Mouse (Mus musculus): ENCODE results near the gene Ttc28. TPM values are rescaled to one million over a fixed set of nuclear protein-coding genes. Genes with fewer than 3 reads are reported as not detected.

Ttc28 gene
- total and polyA plus RNA-seq, 3 experiments: 0.21 to 0.89 (median 0.28) TPM

- dilution Hi-C loops (cut with MboI; ENCODE audit: extremely low pct_ligation_motif_present, extremely low pct_unique_long_range_greater_than_20kb, low sequenced_read_pairs) (no loop called here), in situ Hi-C loops (cut with MboI; ENCODE audit: low pct_ligation_motif_present, low pct_unique_long_range_greater_than_20kb, low sequenced_read_pairs) (no loop called here)
- Histone ChIP-seq H3K27me3 (replicated peaks) (no peaks in the 10 kb centered on the region), H3K27ac (ENCODE audit: insufficient read depth, low read depth) (no peak overlapping the region), H3K4me2 (ENCODE audit: insufficient read depth, low read depth, poor library complexity, severe bottlenecking) (no peak overlapping the region), H3K4me1 (ENCODE audit: control insufficient read depth in 1 of 2, insufficient read depth in 2 of 2) (peaks cover 7 to 8% of the 10 kb centered on the region in 2 experiments), H3K4me3 (replicated peaks in 1 of 3; ENCODE audit: low read depth in 2 of 3, low read length in 2 of 3, poor library complexity in 1 of 3) (no peak overlapping the region), H3K36me3 (replicated peaks in 1 of 2; ENCODE audit: control insufficient read depth in 1 of 2, insufficient read depth in 1 of 2, low read length in 1 of 2) (no peaks in the 10 kb centered on the region), H3K79me2 (replicated peaks; ENCODE audit: control insufficient read depth, extremely low read depth, insufficient read depth, poor library complexity, severe bottlenecking) (no peaks in the 10 kb centered on the region), H3K9me3 (replicated peaks; ENCODE audit: low read length) (peaks cover 3% of the 10 kb centered on the region), H3K9ac (ENCODE audit: insufficient read depth, low read depth) (no peak overlapping the region)
- DNase-seq (ENCODE audit: extremely low read depth): no peak
- TF ChIP-seq IRF4 (IDR thresholded peaks at IDR 0.05; ENCODE audit: low read depth, low read length) (no peak), HCFC1 (IDR thresholded peaks at IDR 0.05; ENCODE audit: low read depth, low read length) (no peak), MXI1 (IDR thresholded peaks at IDR 0.05; ENCODE audit: low read depth, low read length) (no peak), NRF1 (IDR thresholded peaks at IDR 0.05; ENCODE audit: low read depth, low read length) (no peak), UBTF (IDR thresholded peaks at IDR 0.05; ENCODE audit: low read depth, low read length) (no peak), POLR2A (IDR thresholded peaks at IDR 0.05; ENCODE audit: low read depth, low read length) (no peak), TCF12 (IDR thresholded peaks at IDR 0.05; ENCODE audit: low read depth, low read length) (no peak), ZNF384 (IDR thresholded peaks at IDR 0.05; ENCODE audit: low read depth, low read length) (no peak), MAX (IDR thresholded peaks at IDR 0.05; ENCODE audit: low read length) (no peak), CHD1 (IDR thresholded peaks at IDR 0.05; ENCODE audit: low read depth, low read length) (no peak), CTCF (conservative IDR thresholded peaks at IDR 0.05 in 1 of 2, IDR thresholded peaks at IDR 0.05 in 1 of 2; ENCODE audit: low read depth in 2 of 2, low read length in 2 of 2) (no peak), TBP (conservative IDR thresholded peaks at IDR 0.05; ENCODE audit: low read depth, low read length) (no peak), MYC (IDR thresholded peaks at IDR 0.05; ENCODE audit: low read depth, low read length) (no peak), PAX5 (IDR thresholded peaks at IDR 0.05; ENCODE audit: low read length) (no peak)
Observed at GRCm38 (mm10) chr5:111130121-111130520, 250.5 kb downstream of the Ttc28 start.

DNA sequence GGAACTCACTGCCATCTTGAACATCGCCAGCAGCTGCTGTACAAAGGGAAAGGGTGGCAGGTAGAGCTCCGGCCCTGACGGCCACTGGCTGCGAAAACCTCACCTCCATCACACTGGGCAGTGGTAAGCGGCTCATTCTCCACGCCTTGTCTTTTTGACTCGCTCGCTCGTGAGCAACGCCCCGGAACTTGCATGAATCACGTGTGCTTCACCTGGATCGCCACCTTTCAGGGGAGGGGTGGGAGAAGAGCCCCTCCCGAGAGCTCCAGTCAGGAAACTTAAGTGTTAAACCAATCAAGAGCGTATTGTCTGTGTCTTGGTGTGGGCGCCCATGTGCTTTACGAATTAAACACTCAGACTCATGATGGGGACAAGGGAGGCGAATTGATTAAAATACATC lies 252.0 kb downstream of the Ttc28 start:
- Histone ChIP-seq H3K4me2 (ENCODE audit: insufficient read depth, low read depth, poor library complexity, severe bottlenecking) (no peak overlapping the region), H3K79me2 (replicated peaks; ENCODE audit: control insufficient read depth, extremely low read depth, insufficient read depth, poor library complexity, severe bottlenecking) (no peaks in the 10 kb centered on the region), H3K4me3 (replicated peaks in 1 of 3; ENCODE audit: low read depth in 2 of 3, low read length in 2 of 3, poor library complexity in 1 of 3) (no peak overlapping the region), H3K9ac (ENCODE audit: insufficient read depth, low read depth) (no peak overlapping the region), H3K4me1 (ENCODE audit: control insufficient read depth in 1 of 2, insufficient read depth in 2 of 2) (no peaks in the 10 kb centered on the region), H3K36me3 (replicated peaks in 1 of 2; ENCODE audit: control insufficient read depth in 1 of 2, insufficient read depth in 1 of 2, low read length in 1 of 2) (no peaks in the 10 kb centered on the region), H3K9me3 (replicated peaks; ENCODE audit: low read length) (peaks cover 3% of the 10 kb centered on the region), H3K27ac (ENCODE audit: insufficient read depth, low read depth) (no peak overlapping the region), H3K27me3 (replicated peaks) (no peaks in the 10 kb centered on the region)
- in situ Hi-C loops (cut with MboI; ENCODE audit: low pct_ligation_motif_present, low pct_unique_long_range_greater_than_20kb, low sequenced_read_pairs): no loop called here
- dilution Hi-C loops (cut with MboI; ENCODE audit: extremely low pct_ligation_motif_present, extremely low pct_unique_long_range_greater_than_20kb, low sequenced_read_pairs): no loop called here
- TF ChIP-seq BHLHE40 (IDR thresholded peaks at IDR 0.05; ENCODE audit: low read depth, low read length): no peak
- no peak for DNase-seq (ENCODE audit: extremely low read depth)

DNA sequence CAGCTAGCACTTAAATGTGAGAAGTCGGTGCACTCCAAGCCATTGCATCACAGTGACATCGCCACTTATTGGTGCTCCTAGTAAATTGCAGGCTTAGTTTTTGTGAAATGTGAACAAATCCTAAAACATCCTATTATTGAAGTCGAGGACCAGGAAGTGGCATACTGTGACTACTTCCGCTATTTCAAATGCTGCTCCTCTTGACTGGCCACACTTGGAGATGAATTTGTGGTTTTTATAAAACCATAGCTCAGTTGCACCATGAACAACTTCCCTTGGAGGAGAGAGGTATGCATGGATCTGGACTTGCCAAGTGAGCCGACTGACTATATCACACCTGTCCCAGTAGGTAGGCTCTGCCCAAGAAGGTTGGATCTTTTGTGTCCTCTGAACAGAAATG lies 253.5 kb downstream of the Ttc28 start:
- dilution Hi-C loops (cut with MboI; ENCODE audit: extremely low pct_ligation_motif_present, extremely low pct_unique_long_range_greater_than_20kb, low sequenced_read_pairs): no loop called here
- H3K79me2 ChIP-seq (replicated peaks; ENCODE audit: control insufficient read depth, extremely low read depth, insufficient read depth, poor library complexity, severe bottlenecking): no peaks in the 10 kb centered on the region
- no peaks in the 10 kb centered on the region for H3K36me3 ChIP-seq (replicated peaks in 1 of 2; ENCODE audit: control insufficient read depth in 1 of 2, insufficient read depth in 1 of 2, low read length in 1 of 2)
- H3K4me2 ChIP-seq (ENCODE audit: insufficient read depth, low read depth, poor library complexity, severe bottlenecking): no peak overlapping the region
- H3K27me3 ChIP-seq (replicated peaks): no peaks in the 10 kb centered on the region
- in situ Hi-C loops (cut with MboI; ENCODE audit: low pct_ligation_motif_present, low pct_unique_long_range_greater_than_20kb, low sequenced_read_pairs): no loop called here
- H3K27ac ChIP-seq (ENCODE audit: insufficient read depth, low read depth): no peak overlapping the region
- no peaks in the 10 kb centered on the region for H3K4me1 ChIP-seq (ENCODE audit: control insufficient read depth in 1 of 2, insufficient read depth in 2 of 2)
- H3K4me3 ChIP-seq (replicated peaks in 1 of 3; ENCODE audit: low read depth in 2 of 3, low read length in 2 of 3, poor library complexity in 1 of 3): no peak overlapping the region
- H3K9me3 ChIP-seq (replicated peaks; ENCODE audit: low read length): no peaks in the 10 kb centered on the region
- no peak for DNase-seq (ENCODE audit: extremely low read depth)
- no peak overlapping the region for H3K9ac ChIP-seq (ENCODE audit: insufficient read depth, low read depth)
- TF ChIP-seq TBP (conservative IDR thresholded peaks at IDR 0.05; ENCODE audit: low read depth, low read length): no peak
- TF ChIP-seq E2F4 (IDR thresholded peaks at IDR 0.05; ENCODE audit: insufficient replicate concordance, low read depth, low read length): no peak
- TF ChIP-seq TCF12 (IDR thresholded peaks at IDR 0.05; ENCODE audit: low read depth, low read length): no peak
- TF ChIP-seq ZC3H11A (IDR thresholded peaks at IDR 0.05; ENCODE audit: low read depth, low read length): no peak
- no peak for TF ChIP-seq USF1 (IDR thresholded peaks at IDR 0.05; ENCODE audit: low read depth, low read length)
- no peak for TF ChIP-seq KAT2A (IDR thresholded peaks at IDR 0.05; ENCODE audit: insufficient replicate concordance, low read length)
- no peak for TF ChIP-seq NELFE (IDR thresholded peaks at IDR 0.05; ENCODE audit: low read depth, low read length)

All from CH12.LX (cell line).